Comparison of ENCODE assay signal across 13 mouse cellular contexts in the genomic region with DNA sequence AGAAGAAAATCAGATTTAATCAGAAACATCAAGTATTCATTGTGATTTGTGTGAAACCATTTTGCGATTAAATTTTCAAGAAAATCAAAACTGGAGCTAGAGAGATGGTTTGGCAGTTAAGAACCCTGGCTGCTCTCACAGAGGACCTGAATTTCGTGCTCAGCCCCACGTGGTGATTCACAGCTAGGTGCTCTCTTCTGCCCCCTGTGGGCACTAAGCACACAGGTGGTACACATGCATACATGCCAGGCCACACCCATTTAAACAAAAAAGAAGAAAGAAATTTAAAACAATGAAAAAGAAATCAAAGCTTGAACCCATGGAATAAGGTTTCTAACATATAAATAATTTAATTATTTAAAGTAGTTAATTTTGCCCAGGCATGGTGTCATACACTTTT. TPM values are rescaled to one million over a fixed set of nuclear protein-coding genes. Genes with fewer than 3 reads are reported as not detected.
DNase-seq lines count a peak whose midpoint lies in the region; ATAC-seq and TF ChIP-seq lines count a peak whose summit lies in the region.
"Had no signal": no experiment of that assay in that cellular context is flagged by ENCODE, and none has a peak within 500 bp of the region (broad histone marks: within the 10 kb centered on the region; RNA-seq: fewer than 3 reads in every experiment).

No protein-coding gene starts in this region.

- H3K4me3 ChIP-seq in left cerebral cortex, adult 2 months = no peak overlapping the region
- H3K4me3 ChIP-seq: embryonic facial prominence, embryonic 12.5 days; forebrain, embryonic 13.5 days; limb, embryonic 10.5 days had no signal

- H3K27ac ChIP-seq in left cerebral cortex, adult 2 months = no peak overlapping the region
- H3K27ac ChIP-seq: embryonic facial prominence, embryonic 12.5 days; forebrain, embryonic 13.5 days; limb, embryonic 10.5 days had no signal

- no peak for ATAC-seq in CD4-positive, CD25-positive, alpha-beta regulatory T cell, adult 4 months
- ATAC-seq in Patski = peak; percentile 49
- ATAC-seq: forebrain, embryonic 13.5 days had no signal

- no peaks in the 10 kb centered on the region for H3K27me3 ChIP-seq in Patski
- H3K27me3 ChIP-seq: embryonic facial prominence, embryonic 12.5 days; forebrain, embryonic 13.5 days had no signal

- DNase-seq in CD4-positive, CD25-positive, alpha-beta regulatory T cell, adult 2 months (ENCODE audit: low read depth, low spot score) = peak; percentile 13
- DNase-seq in left cerebral cortex, adult 2 months (ENCODE audit: extremely low spot score in 1 of 2, low spot score in 2 of 2) = no peak
- DNase-seq in left cerebral cortex, adult 18-20 months (ENCODE audit: low spot score in 2 of 2) = no peak
- peak; percentile 52 for DNase-seq in 3T3-L1 (ENCODE audit: low read depth, low spot score)
- no peak for DNase-seq in Patski (ENCODE audit: low read depth, low spot score)
- no peak for DNase-seq in gastrocnemius, postnatal 36 days
- no peak for DNase-seq in spleen, postnatal 4 days (ENCODE audit: low spot score in 2 of 2)
- DNase-seq: cerebellum, adult 8-10 months; gastrocnemius, postnatal 25 days had no signal

- TF ChIP-seq CTCF in left cerebral cortex, adult 2 months (IDR thresholded peaks at IDR 0.05) = peak; percentile 35
- TF ChIP-seq CTCF in Patski (IDR thresholded peaks at IDR 0.05) = peak; percentile 64

- in situ Hi-C loops in Patski (cut with MboI; ENCODE audit: low pct_unique_long_range_greater_than_20kb) = no loop called here

- CTCF ChIA-PET in Patski (lab: Charles Lee) = interaction anchor here (0.8 to 2.4 kb wide), 7 partner anchors 10 to 138 kb away, joined by 3 to 10 read pairs (median 4); partner anchors contain the start of gene Npr3

- POLR2A ChIA-PET in Patski (lab: Charles Lee) = interaction anchor here (0.7 to 1.6 kb wide), 5 partner anchors 12 to 355 kb away, joined by 3 to 5 read pairs (median 4); no protein-coding TSS in a partner anchor

- intact Hi-C loops in left cerebral cortex, adult 2 months (cut with DNase I) = no loop called here
- intact Hi-C loops in gastrocnemius, postnatal 36 days (cut with DNase I) = no loop called here

RNA-seq across cellular contexts. Expression of gene Npr3, which starts 15.7 kb away (rescaled TPM):
- polyA plus RNA-seq in CD4-positive, CD25-positive, alpha-beta regulatory T cell, adult 4 months (2017; shearing (Covaris generic)) = not detected
- total RNA-seq in left cerebral cortex, adult 2 months (2021) = 10 to 100 TPM; 14.7 to 17.0 TPM
- 10 to 100 TPM; 11.4 to 13.1 TPM for total RNA-seq in left cerebral cortex, adult 18-20 months (2021)
- 15.9 TPM for polyA plus RNA-seq in Patski (2021)
- total RNA-seq in gastrocnemius, postnatal 36 days (2021) = 10 to 100 TPM in 1 of 2 experiments, 1 to 10 TPM in 1; 4.8 to 14.5 TPM

Comparison
In these comparisons a context has a peak if more than half of its experiments do, and no peak if none do; other contexts are left out.
1. DNase-seq: peak in CD4-positive, CD25-positive, alpha-beta regulatory T cell, adult 2 months (single experiment) and 3T3-L1 (single experiment); none in left cerebral cortex, adult 2 months (0 of 2), left cerebral cortex, adult 18-20 months (0 of 2), Patski (single experiment), gastrocnemius, postnatal 36 days (0 of 2) and spleen, postnatal 4 days (0 of 2).